Mouse (Mus musculus) limb, embryonic 14.5 days (tissue): Measurements from ENCODE around the gene Hist1h2an. TPM values are rescaled to one million over a fixed set of nuclear protein-coding genes. Genes with fewer than 3 reads are reported as not detected.
A peak's percentile ranks its signal among the peaks of the same experiment; 100 is the strongest.
"Not testable (repeated sequence)": the region's sequence is repeated elsewhere in the genome, so short reads cannot be mapped to it uniquely, and the experiment has no call there.

Experiments used
- ATAC-seq: fragments of 200-750 bp; cut with Nextera tagmentation; 2 replicates; pipeline ENCODE4 v1.8.0; 2017; ENCODE audit warnings: low read depth, moderate number of reproducible peaks, moderate TSS enrichment; ENCODE audit not compliant: low FRiP score
- DNase-seq: peaks from one replicate; pipeline ENCODE4 v3.0.0-alpha.2; 2015; ENCODE audit warnings: low spot score
- H3K27ac ChIP-seq: fragments of 300-500 bp; sonication (generic); replicated peaks from 2 replicates; pipeline ENCODE4 v1.5.1; 2014; ENCODE audit warnings: low read depth, mild to moderate bottlenecking, low read length, moderate library complexity, mixed read lengths
- H3K27me3 ChIP-seq: fragments of 300-500 bp; sonication (generic); 2 replicates; pipeline ENCODE4 v1.6.1; 2014; ENCODE audit warnings: low read length, mixed read lengths; ENCODE audit not compliant: control insufficient read depth, insufficient read depth
- H3K36me3 ChIP-seq: fragments of 300-500 bp; sonication (generic); 2 replicates; pipeline ENCODE4 v1.6.1; 2014; ENCODE audit warnings: mild to moderate bottlenecking, low read length, moderate library complexity, mixed read lengths; ENCODE audit not compliant: control insufficient read depth, insufficient read depth
- H3K4me1 ChIP-seq: fragments of 300-500 bp; sonication (generic); 2 replicates; pipeline ENCODE4 v1.6.1; 2014; ENCODE audit warnings: antibody characterized with exemption, low read length, mixed read lengths; ENCODE audit not compliant: control insufficient read depth, insufficient read depth
- H3K4me2 ChIP-seq: fragments of 300-500 bp; sonication (generic); replicated peaks from 2 replicates; pipeline ENCODE4 v1.6.1; 2014; ENCODE audit warnings: low read depth, mild to moderate bottlenecking, low read length, moderate library complexity; ENCODE audit not compliant: severe bottlenecking
- H3K4me3 ChIP-seq: fragments of 300-500 bp; sonication (generic); replicated peaks from 2 replicates; pipeline ENCODE4 v1.5.1; 2014; ENCODE audit warnings: low read length
- H3K9ac ChIP-seq: fragments of 300-500 bp; sonication (generic); 2 replicates; pipeline ENCODE4 v1.6.1; 2014; ENCODE audit warnings: mild to moderate bottlenecking, low read depth, low read length, moderate library complexity; ENCODE audit not compliant: severe bottlenecking
- H3K9me3 ChIP-seq: fragments of 300-500 bp; sonication (generic); 2 replicates; pipeline ENCODE4 v1.6.1; 2016; ENCODE audit warnings: low read length; ENCODE audit not compliant: control insufficient read depth
- POLR2A ChIP-seq: fragments of 200-500 bp; IDR thresholded peaks from 2 replicates; pipeline ENCODE4 v1.8.0; 2012; ENCODE audit warnings: inconsistent platforms, mild to moderate bottlenecking, moderate library complexity, borderline replicate concordance; ENCODE audit not compliant: insufficient read depth, insufficient read length; ENCODE audit errors: extremely low read depth
- WGBS: fragments of 180-500 bp; shearing (Covaris S2); extraction: QIAGEN DNeasy Blood & Tissue Kit; methylation state at CpG from one replicate; pipeline ENCODE4 v1.1.7; 2014; 5-methylcytosine and 5-hydroxymethylcytosine counted together
- polyA plus RNA-seq, 2 experiments: library from polyadenylated mRNA; depleted of rRNA in 1 of 2; stranded (reverse) in 1 of 2; unstranded in 1 of 2; fragments of >200 nt; fragmentation: Nextera tagmentation in 1 of 2; extraction: Ambion mirVana in 1 of 2; gene quantifications; 2 replicates each; pipeline versions ENCODE4 v1.2.1 to v1.2.3; 2012 to 2014

Hist1h2an gene
- polyA plus RNA-seq (2012; rRNA removed) (9.3 and 19.2 TPM in 2 replicates), polyA plus RNA-seq (2014; fragmentation: Nextera tagmentation; extraction: Ambion mirVana) (6.1 and 8.1 TPM in 2 replicates)

GRCm38 (mm10) chr13:21786899-21787629, at the start of gene Hist1h2an, which contains the start of gene Hist1h2bp:
Gene Hist1h2an (minus strand): TSS chr13:21787218.
Gene Hist1h2bp (plus strand): TSS chr13:21787461.
- TF ChIP-seq POLR2A: peak; percentile 40; the same call in 1 of the 2 replicates
- peak within 1 kb of the TSS; percentile 37 for H3K4me3 ChIP-seq
- H3K4me2 ChIP-seq: peak within 1 kb of the TSS; percentile 50
- H3K9me3 ChIP-seq, H3K27me3 ChIP-seq, H3K36me3 ChIP-seq: not testable (repeated sequence)
- peaks cover 27% of the 10 kb centered on the region for H3K4me1 ChIP-seq
- ATAC-seq: peak; percentile 91
- H3K9ac ChIP-seq: peak within 1 kb of the TSS; percentile 52
- peak within 1 kb of the TSS; percentile 85 for H3K27ac ChIP-seq
- peak; percentile 99 for DNase-seq
- under 1% methylated on average over 29 of the region's 63 CpGs for WGBS

- not testable (repeated sequence) for H3K4me3 ChIP-seq, H3K4me2 ChIP-seq, H3K4me1 ChIP-seq, H3K9ac ChIP-seq, DNase-seq, H3K27me3 ChIP-seq, H3K36me3 ChIP-seq, H3K9me3 ChIP-seq, H3K27ac ChIP-seq
- ATAC-seq: peak; percentile 91
- no CpG with 5 or more reads among the region's 24 CpGs for WGBS
Measured at GRCm38 (mm10) chr13:21833461-21833860, 46.4 kb upstream of the Hist1h2an start, which contains the start of the genes Hist1h2ap and Hist1h2br. Gene Hist1h2ap (minus strand): TSS chr13:21833507. Gene Hist1h2br (plus strand): TSS chr13:21833743.

DNA sequence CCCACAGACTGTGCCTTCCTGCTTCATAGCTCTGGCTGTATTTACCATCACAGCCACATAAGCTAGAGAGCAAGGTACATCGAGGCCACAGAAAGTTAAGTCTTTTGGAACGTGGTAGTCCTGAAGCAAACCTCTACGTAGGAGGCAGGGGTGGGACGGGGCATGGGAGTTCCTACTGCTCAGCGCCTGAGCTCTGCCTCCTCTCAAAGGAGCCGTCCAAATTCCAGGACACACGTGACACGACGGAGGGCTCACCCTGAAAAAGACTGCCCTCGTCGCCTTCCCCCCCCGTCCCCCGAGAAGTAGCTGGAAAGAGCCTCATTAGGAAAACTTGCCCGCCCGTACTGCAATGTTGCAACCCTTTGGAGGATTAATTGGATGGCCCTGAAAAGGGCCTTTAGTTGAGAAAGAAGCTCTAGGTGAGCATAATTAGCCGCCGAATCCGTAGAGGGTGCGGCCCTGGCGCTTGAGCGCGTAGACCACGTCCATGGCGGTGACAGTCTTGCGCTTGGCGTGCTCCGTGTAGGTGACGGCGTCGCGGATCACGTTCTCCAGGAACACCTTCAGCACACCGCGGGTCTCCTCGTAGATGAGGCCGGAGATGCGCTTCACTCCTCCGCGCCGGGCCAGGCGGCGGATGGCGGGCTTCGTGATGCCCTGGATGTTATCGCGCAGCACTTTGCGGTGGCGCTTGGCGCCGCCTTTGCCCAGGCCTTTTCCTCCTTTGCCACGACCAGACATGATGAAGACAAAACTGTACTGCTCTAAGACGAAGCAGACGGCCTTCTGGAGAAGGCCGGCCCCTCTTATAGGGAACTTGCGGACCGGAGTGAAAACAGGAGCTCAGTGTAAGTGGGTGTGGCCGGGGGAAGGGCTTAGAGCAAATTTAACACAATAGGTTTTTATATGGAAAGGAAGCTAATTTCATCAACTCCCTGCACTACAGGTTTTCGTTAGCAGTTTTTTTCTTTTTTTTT, 44.7 kb upstream of the Hist1h2an start, which contains the start of gene Hist1h4n:
Gene Hist1h4n (minus strand): TSS at position 779 of the 977 bp plus-strand sequence.
- peak within 1 kb of the TSS; percentile 18 for H3K4me3 ChIP-seq
- H3K4me1 ChIP-seq, DNase-seq, H3K27me3 ChIP-seq, H3K9me3 ChIP-seq, H3K27ac ChIP-seq, H3K36me3 ChIP-seq, H3K9ac ChIP-seq: not testable (repeated sequence)
- ATAC-seq: peak; percentile 82
- WGBS: 0% methylated on average over 9 of the region's 58 CpGs
- peak within 1 kb of the TSS; percentile 26; the same call in 1 of the 2 replicates for H3K4me2 ChIP-seq

GRCm38 (mm10) chr13:21830344-21830743, 43.3 kb upstream of the Hist1h2an start:
- no peak overlapping the region for H3K9ac ChIP-seq
- no peak overlapping the region for H3K4me3 ChIP-seq
- no peaks in the 10 kb centered on the region for H3K27me3 ChIP-seq
- no peak overlapping the region for H3K27ac ChIP-seq
- TF ChIP-seq POLR2A: no peak
- no peak for ATAC-seq
- WGBS: 84% methylated on average over 10 of the region's 10 CpGs
- H3K4me2 ChIP-seq: no peak overlapping the region
- H3K36me3 ChIP-seq: no peaks in the 10 kb centered on the region
- H3K4me1 ChIP-seq: no peaks in the 10 kb centered on the region
- DNase-seq: no peak
- no peaks in the 10 kb centered on the region for H3K9me3 ChIP-seq

- ATAC-seq: no peak
- no peaks in the 10 kb centered on the region for H3K9me3 ChIP-seq
- TF ChIP-seq POLR2A: no peak
Measured at GRCm38 (mm10) chr13:21828511-21828910, 41.5 kb upstream of the Hist1h2an start.

DNA sequence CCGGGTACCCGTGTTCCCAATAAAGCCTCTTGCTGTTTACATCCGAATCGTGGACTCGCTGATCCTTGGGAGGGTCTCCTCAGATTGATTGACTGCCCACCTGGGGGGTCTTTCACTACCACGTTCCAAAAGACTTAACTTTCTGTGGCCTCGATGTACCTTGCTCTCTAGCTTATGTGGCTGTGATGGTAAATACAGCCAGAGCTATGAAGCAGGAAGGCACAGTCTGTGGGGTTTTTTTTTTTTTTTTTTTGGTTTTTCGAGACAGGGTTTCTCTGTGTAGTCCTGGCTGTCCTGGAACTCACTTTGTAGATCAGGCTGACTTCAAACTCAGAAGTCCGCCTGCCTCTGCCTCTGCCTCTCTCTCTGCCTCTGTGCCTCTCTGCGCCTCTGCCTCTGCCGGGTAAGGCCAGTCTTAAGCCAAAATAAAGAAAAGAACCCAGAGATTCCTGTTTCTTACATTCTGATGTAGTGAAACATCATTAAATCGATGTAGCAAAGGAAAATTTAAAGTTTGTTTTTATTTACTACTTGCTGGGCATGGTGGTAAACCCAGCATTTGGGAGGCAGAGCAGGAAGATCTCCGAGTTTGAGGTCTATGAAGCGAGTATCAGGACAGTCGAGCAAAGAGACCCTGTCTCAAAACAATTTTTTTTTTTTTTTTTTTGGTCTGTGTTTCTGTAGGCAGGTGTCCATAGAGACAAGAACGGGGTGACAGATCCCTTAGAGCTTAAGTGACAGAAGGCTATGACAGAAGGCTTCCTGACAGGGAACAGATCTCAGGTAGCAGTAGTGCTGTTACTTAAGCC, 33.3 kb upstream of the Hist1h2an start:
- not testable (repeated sequence) for H3K27me3 ChIP-seq, H3K9me3 ChIP-seq, DNase-seq, H3K9ac ChIP-seq, H3K4me3 ChIP-seq, ATAC-seq, H3K4me2 ChIP-seq, H3K4me1 ChIP-seq, H3K36me3 ChIP-seq, H3K27ac ChIP-seq
- 79% methylated on average over 6 of the region's 16 CpGs for WGBS

More at GRCm38 (mm10) chr13:21828511-21828910, 41.5 kb upstream of the Hist1h2an start:
- 88% methylated on average over 3 of the region's 3 CpGs for WGBS
- Histone ChIP-seq H3K4me1 (no peaks in the 10 kb centered on the region), H3K36me3 (no peaks in the 10 kb centered on the region), H3K4me2 (no peak overlapping the region), H3K27me3 (no peaks in the 10 kb centered on the region), H3K4me3 (no peak overlapping the region), H3K27ac (no peak overlapping the region), H3K9ac (no peak overlapping the region)
- DNase-seq: no peak

DNA sequence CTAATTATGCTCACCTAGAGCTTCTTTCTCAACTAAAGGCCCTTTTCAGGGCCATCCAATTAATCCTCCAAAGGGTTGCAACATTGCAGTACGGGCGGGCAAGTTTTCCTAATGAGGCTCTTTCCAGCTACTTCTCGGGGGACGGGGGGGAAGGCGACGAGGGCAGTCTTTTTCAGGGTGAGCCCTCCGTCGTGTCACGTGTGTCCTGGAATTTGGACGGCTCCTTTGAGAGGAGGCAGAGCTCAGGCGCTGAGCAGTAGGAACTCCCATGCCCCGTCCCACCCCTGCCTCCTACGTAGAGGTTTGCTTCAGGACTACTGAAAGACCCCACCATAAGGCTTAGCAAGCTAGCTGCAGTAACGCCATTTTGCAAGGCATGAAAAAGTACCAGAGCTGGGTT, 25.1 kb upstream of the Hist1h2an start:
- H3K4me3 ChIP-seq: peak overlapping the region; percentile 17; the same call in 1 of the 2 replicates
- not testable (repeated sequence) for H3K9me3 ChIP-seq, H3K9ac ChIP-seq, H3K4me1 ChIP-seq, DNase-seq, H3K27ac ChIP-seq, H3K27me3 ChIP-seq, H3K36me3 ChIP-seq
- WGBS: under 1% methylated on average over 12 of the region's 14 CpGs
- peak overlapping the region; percentile 35; the same call in 1 of the 2 replicates for H3K4me2 ChIP-seq
- peak; percentile 32 for ATAC-seq
